Mouse (Mus musculus) hindbrain, embryonic 11.5 days (tissue): ENCODE data around the gene Uxs1. TPM values are rescaled to one million over a fixed set of nuclear protein-coding genes. Genes with fewer than 3 reads are reported as not detected.

Experiments used
- ATAC-seq: fragments of 200-750 bp; cut with Nextera tagmentation; 2 replicates; pipeline ENCODE4 v1.8.0; 2017; ENCODE audit warnings: mild to moderate bottlenecking, moderate TSS enrichment, moderate library complexity; ENCODE audit not compliant: low FRiP score
- DNase-seq: peaks from one replicate; pipeline ENCODE4 v3.0.0-alpha.2; 2015; ENCODE audit warnings: low spot score
- H3K27ac ChIP-seq: fragments of 300-500 bp; sonication (generic); 2 replicates; pipeline ENCODE4 v1.5.1; 2014; ENCODE audit warnings: mild to moderate bottlenecking, low read depth, low read length
- H3K27me3 ChIP-seq: fragments of 300-500 bp; sonication (generic); 2 replicates; pipeline ENCODE4 v1.6.1; 2014; ENCODE audit warnings: mild to moderate bottlenecking, low read length, moderate library complexity, mixed read lengths; ENCODE audit not compliant: control insufficient read depth, insufficient read depth
- H3K36me3 ChIP-seq: fragments of 300-500 bp; sonication (generic); 2 replicates; pipeline ENCODE4 v1.6.1; 2014; ENCODE audit warnings: mild to moderate bottlenecking, low read length, moderate library complexity, mixed read lengths; ENCODE audit not compliant: control insufficient read depth, insufficient read depth
- H3K4me1 ChIP-seq: fragments of 300-500 bp; sonication (generic); replicated peaks from 2 replicates; pipeline ENCODE4 v1.6.1; 2014; ENCODE audit warnings: low read length, mixed read lengths; ENCODE audit not compliant: control insufficient read depth, insufficient read depth
- H3K4me2 ChIP-seq: fragments of 300-500 bp; sonication (generic); replicated peaks from 2 replicates; pipeline ENCODE4 v1.6.1; 2014; ENCODE audit warnings: mild to moderate bottlenecking, low read depth, low read length
- H3K4me3 ChIP-seq: fragments of 300-500 bp; sonication (generic); 2 replicates; pipeline ENCODE4 v1.5.1; 2014; ENCODE audit warnings: low read depth, low read length
- H3K9ac ChIP-seq: fragments of 300-500 bp; sonication (generic); 2 replicates; pipeline ENCODE4 v1.6.1; 2014; ENCODE audit warnings: low read depth, low read length
- H3K9me3 ChIP-seq: fragments of 300-500 bp; sonication (generic); 2 replicates; pipeline ENCODE4 v1.6.1; 2016; ENCODE audit warnings: low read length; ENCODE audit not compliant: control insufficient read depth
- WGBS: fragments of 180-500 bp; shearing (Covaris S2); extraction: QIAGEN DNeasy Blood & Tissue Kit; methylation state at CpG from one replicate; pipeline ENCODE4 v1.1.7; 2014; 5-methylcytosine and 5-hydroxymethylcytosine counted together
- polyA plus RNA-seq: library from polyadenylated mRNA; unstranded; fragments of >200 nt; fragmentation: Nextera tagmentation; extraction: Ambion mirVana; gene quantifications from 2 replicates; pipeline ENCODE4 v1.2.1, GENCODE M21; 2014

Gene Uxs1
- polyA plus RNA-seq, 1 experiment from 2014 or later: 17.6 TPM

DNA sequence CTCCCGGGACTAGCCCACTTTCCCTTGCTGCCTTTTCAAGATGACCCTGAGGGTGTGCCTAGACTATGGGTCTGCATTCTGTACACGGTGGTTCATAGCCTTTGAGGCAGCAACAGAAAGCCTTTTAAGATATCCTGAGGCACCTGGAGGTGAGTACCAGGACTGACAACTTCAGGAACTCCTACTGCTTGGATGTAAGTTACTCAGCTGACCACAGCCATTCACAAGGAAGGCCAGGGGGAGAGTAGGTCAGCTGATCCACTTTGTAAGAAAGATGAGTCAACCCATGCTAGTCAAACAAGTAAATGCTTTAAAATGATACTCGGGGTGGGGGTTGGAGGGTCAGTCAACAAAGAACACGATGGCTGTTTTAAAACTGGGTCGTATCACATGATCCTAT is 42.3 kb downstream of the Uxs1 start:
- Histone ChIP-seq H3K36me3 (no peaks in the 10 kb centered on the region), H3K27me3 (no peaks in the 10 kb centered on the region), H3K9ac (no peak overlapping the region), H3K27ac (no peak overlapping the region), H3K9me3 (no peaks in the 10 kb centered on the region), H3K4me2 (no peak overlapping the region), H3K4me3 (no peak overlapping the region), H3K4me1 (no peaks in the 10 kb centered on the region)
- 90% methylated on average over 5 of the region's 5 CpGs for WGBS
- ATAC-seq (no peak), DNase-seq (no peak)

DNA sequence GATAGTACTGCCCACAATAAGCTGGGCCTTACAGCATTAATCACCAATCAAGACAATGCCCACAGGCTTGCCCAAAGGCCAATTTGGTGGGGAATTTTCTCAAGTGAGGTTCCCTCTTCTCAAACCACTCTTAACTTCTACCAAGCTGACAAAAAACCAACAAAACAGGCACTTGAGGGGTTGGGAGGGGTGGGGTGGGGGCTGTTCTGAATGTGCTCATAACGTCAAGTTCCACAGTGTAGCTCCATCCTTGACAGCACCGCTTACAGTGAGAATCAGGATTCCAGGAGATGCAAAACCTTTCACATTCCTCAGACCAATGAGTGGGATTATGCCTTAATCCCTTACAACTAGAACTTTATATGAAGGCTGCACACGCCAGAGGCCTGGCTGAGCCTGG is 44.4 kb downstream of the Uxs1 start:
- WGBS: 93% methylated on average over 3 of the region's 3 CpGs
- H3K27me3 ChIP-seq: no peaks in the 10 kb centered on the region
- no peak overlapping the region for H3K27ac ChIP-seq
- H3K36me3 ChIP-seq: no peaks in the 10 kb centered on the region
- H3K9ac ChIP-seq: no peak overlapping the region
- DNase-seq: no peak
- H3K4me1 ChIP-seq: no peaks in the 10 kb centered on the region
- no peak overlapping the region for H3K4me3 ChIP-seq
- ATAC-seq: no peak
- no peaks in the 10 kb centered on the region for H3K9me3 ChIP-seq
- no peak overlapping the region for H3K4me2 ChIP-seq

DNA sequence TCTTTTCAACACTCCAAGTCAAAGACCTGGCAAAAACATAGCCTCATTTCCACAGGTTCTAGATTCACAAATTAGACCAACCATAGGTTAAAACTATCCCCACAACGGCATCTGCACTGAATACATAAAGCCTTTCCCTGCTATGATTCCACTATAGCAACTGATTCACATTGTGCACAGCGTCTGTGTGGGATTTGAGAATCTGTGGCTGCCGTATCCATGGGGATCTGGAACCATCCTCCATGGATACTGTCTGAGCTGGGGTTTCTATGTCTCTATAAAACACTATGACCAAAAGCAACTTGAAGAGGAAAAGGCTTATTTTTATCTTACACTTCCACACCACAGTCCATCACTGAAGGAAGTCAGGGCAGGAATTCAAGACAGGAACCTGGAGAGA is 44.9 kb downstream of the Uxs1 start:
- Histone ChIP-seq H3K36me3 (no peaks in the 10 kb centered on the region), H3K27ac (no peak overlapping the region), H3K9ac (no peak overlapping the region), H3K4me1 (no peaks in the 10 kb centered on the region), H3K4me2 (no peak overlapping the region), H3K9me3 (no peaks in the 10 kb centered on the region), H3K4me3 (no peak overlapping the region), H3K27me3 (no peaks in the 10 kb centered on the region)
- DNase-seq: no peak
- 96% methylated on average over 3 of the region's 3 CpGs for WGBS
- ATAC-seq: no peak

DNA sequence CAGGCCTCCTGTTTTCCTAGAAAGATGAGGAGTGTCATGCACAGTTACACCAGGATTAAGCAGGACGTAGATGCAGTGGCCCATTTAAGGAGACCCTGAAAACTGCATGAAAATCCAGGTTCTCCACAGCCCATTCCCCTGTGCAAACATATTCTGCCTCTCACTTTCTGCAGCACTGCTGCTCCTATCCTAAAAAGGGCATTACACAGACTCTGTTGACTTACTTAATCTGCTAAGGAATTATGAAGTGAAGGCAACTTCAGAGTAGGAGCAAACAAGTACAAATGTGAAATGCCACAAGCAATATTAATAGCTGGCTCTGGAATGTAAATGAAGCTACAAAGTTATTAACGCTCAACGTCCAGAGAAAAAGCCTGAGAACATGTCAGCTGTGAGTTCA is 45.9 kb downstream of the Uxs1 start:
- Histone ChIP-seq H3K27me3 (no peaks in the 10 kb centered on the region), H3K4me1 (no peaks in the 10 kb centered on the region), H3K9ac (no peak overlapping the region), H3K4me2 (no peak overlapping the region), H3K4me3 (no peak overlapping the region), H3K36me3 (no peaks in the 10 kb centered on the region), H3K27ac (no peak overlapping the region), H3K9me3 (no peaks in the 10 kb centered on the region)
- ATAC-seq (no peak), DNase-seq (no peak)
- WGBS: 90% methylated on average over 3 of the region's 3 CpGs

DNA sequence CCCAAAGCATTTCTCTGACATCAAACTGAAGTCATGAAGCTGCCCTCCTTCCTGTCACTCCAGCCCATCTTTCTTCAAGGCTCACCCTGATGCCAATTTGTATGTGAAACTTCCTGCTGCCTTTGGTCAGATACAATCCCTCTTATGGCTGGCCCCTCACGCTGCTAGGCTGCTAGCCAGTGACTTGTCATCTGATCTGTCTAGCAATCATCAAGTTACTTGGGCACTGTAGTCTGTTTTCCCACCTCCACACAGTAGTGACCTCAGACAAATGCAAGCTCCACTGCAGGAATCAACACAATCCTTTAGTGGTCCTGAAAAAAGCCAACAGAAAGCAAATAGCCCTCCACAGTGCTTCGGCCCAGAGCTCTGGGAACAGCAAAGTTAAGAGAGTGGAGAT is 46.4 kb downstream of the Uxs1 start:
- Histone ChIP-seq H3K4me2 (no peak overlapping the region), H3K27me3 (no peaks in the 10 kb centered on the region), H3K9ac (no peak overlapping the region), H3K4me3 (no peak overlapping the region), H3K36me3 (no peaks in the 10 kb centered on the region), H3K9me3 (no peaks in the 10 kb centered on the region), H3K4me1 (no peaks in the 10 kb centered on the region), H3K27ac (no peak overlapping the region)
- DNase-seq: no peak
- WGBS: 81% methylated on average over 2 of the region's 2 CpGs
- no peak for ATAC-seq

DNA sequence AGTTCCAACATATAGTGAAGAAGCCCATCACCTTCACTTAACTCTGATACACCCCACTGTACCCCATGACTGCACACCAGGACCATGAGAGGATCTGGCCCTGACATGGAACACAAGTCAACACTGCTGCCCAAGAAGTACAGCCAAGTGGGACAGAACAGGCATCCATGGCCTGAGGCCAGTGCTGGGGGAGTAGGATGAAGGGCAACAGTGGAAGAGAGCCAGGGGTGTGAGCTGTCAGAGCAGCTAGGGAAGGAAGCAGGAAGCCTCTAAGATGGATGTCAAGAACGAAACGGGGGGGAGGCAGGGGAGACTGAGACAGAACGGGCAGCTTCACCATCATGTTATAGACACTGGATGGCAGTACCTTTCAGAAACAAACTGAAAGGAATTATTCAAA is 51.5 kb downstream of the Uxs1 start:
- no peak overlapping the region for H3K27ac ChIP-seq
- H3K36me3 ChIP-seq: no peaks in the 10 kb centered on the region

DNA sequence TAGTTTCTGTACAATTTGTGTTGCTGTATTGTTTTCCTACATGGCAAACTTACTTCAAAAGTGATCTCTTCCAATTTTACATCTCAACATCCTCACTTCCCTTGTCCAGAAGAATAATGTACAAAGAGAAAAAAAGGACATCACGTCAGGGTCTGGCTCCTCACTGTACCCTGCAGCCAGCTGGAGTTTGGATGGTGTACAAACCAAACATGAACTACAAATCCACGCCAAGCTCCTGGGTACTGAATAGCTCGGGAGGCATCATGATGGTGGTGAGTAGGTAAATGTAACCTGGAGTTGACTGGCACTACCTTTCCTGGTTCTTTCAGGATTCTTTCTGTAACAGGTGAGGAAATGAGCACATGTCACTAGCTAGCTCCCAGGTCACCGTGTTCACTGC is 53.5 kb downstream of the Uxs1 start:
- no peak overlapping the region for H3K9ac ChIP-seq
- DNase-seq (no peak), ATAC-seq (no peak)
- H3K4me1 ChIP-seq: no peaks in the 10 kb centered on the region
- H3K27ac ChIP-seq: no peak overlapping the region
- H3K36me3 ChIP-seq: no peaks in the 10 kb centered on the region
- WGBS: 90% methylated on average over 4 of the region's 4 CpGs
- H3K9me3 ChIP-seq: no peaks in the 10 kb centered on the region
- no peak overlapping the region for H3K4me3 ChIP-seq
- H3K4me2 ChIP-seq: no peak overlapping the region
- no peaks in the 10 kb centered on the region for H3K27me3 ChIP-seq

More for the DNA sequence above, 51.5 kb downstream of the Uxs1 start:
- Histone ChIP-seq H3K4me3 (no peak overlapping the region), H3K27me3 (no peaks in the 10 kb centered on the region), H3K4me1 (no peaks in the 10 kb centered on the region), H3K9ac (no peak overlapping the region), H3K4me2 (no peak overlapping the region), H3K9me3 (no peaks in the 10 kb centered on the region)
- DNase-seq: no peak
- ATAC-seq: no peak
- 95% methylated on average over 3 of the region's 3 CpGs for WGBS

DNA sequence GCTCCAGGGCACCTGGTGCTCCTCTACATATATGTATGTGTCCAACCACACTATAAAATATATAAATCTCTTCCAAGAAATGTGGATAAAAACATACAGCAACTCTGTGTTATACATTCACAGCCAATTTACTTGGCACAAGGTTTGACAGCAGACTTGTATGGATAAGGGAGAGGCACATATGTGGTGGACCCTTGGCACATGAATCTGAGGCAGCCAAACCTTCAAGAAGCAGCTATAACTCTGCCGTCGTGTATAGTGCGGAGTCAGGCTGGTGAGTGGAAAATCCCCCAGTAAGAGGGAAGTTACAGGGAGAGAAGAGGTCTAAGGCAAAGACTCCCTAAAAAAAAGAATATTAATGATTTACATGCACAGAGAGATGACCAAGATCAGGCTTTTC is 54.9 kb downstream of the Uxs1 start:
- Histone ChIP-seq H3K9ac (no peak overlapping the region), H3K4me2 (no peak overlapping the region), H3K27ac (no peak overlapping the region), H3K4me3 (no peak overlapping the region), H3K4me1 (no peaks in the 10 kb centered on the region), H3K9me3 (no peaks in the 10 kb centered on the region), H3K27me3 (no peaks in the 10 kb centered on the region), H3K36me3 (no peaks in the 10 kb centered on the region)
- DNase-seq: no peak
- WGBS: 99% methylated on average over 3 of the region's 3 CpGs
- no peak for ATAC-seq

DNA sequence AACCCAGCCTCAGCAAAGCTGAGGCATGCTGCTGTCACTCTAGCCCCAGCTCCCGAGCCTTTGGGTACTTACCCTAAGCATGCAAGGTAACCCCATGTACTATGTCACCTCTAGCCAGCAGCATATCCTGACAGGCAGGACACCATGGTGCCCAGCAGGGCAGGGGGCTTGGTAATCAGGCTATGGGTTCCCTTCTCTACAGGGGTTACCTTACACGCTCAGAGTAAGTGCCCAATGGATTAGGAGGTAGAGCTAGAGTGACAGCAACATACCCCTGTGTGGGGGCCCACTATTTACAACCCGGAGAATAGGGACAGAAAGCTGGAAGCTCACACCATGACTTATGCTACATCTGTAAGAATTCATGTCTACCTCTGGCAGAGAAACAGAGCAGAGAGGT is 57.6 kb downstream of the Uxs1 start:
- Histone ChIP-seq H3K27me3 (no peaks in the 10 kb centered on the region), H3K27ac (no peak overlapping the region), H3K36me3 (no peaks in the 10 kb centered on the region), H3K4me3 (no peak overlapping the region), H3K9ac (no peak overlapping the region), H3K4me1 (no peaks in the 10 kb centered on the region), H3K9me3 (no peaks in the 10 kb centered on the region), H3K4me2 (no peak overlapping the region)
- WGBS: 92% methylated on average over 3 of the region's 3 CpGs
- ATAC-seq: no peak
- no peak for DNase-seq
